ENCODE assay signal across 12 mouse cellular contexts in the genomic region with DNA sequence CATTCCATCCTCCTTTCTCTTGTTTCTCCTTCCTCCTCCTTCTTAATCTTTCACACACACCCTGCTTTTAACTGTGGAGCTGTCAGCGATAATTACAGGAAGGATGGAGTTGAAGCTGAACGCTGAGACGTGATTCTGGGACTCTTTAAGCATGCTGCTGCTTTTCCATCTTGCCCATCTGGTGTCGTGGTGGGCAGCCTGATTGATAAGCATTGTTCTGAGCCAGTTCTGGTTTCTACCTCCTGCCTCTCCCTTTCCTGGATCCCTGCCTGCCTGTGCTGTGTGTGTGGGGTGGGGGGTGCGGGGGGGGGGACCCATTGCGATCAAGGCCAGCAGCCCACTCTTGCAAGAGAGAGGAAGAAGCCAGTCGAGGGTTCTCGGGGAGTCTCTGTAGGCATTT.
DNase-seq lines count a peak whose midpoint lies in the region; ATAC-seq lines count a peak whose summit lies in the region.
"Had no signal": no experiment of that assay in that cellular context is flagged by ENCODE, and none has a peak within 500 bp of the region (broad histone marks: within the 10 kb centered on the region; RNA-seq: fewer than 3 reads in every experiment).

No protein-coding gene starts in this region.

- ATAC-seq in cerebellum, adult (ENCODE audit: insufficient number of reproducible peaks, low FRiP score, low TSS enrichment), result no peak
- ATAC-seq: activated CD4-positive, CD25-positive, alpha-beta regulatory T cell, adult 4 months had no signal

- DNase-seq in cerebellum, postnatal 10 days, result peak; percentile 73 to 82
- DNase-seq in layer of hippocampus, adult 11-12 months (ENCODE audit: low spot score), result peak; percentile 58
- DNase-seq in layer of hippocampus, postnatal 25 days (ENCODE audit: extremely low spot score in 1 of 2, low spot score in 1 of 2), result no peak
- DNase-seq in brain, embryonic 18.5 days (ENCODE audit: low read depth, low spot score), result peak; percentile 40
- peak; percentile 87 for DNase-seq in layer of hippocampus, adult 9-11 months
- no peak for DNase-seq in lung, adult 18-20 months
- no peak for DNase-seq in embryo, embryonic 10.5 days (ENCODE audit: low spot score)
- DNase-seq: cerebellum, adult 2 months; gastrocnemius, postnatal 25 days; kidney, adult 9 months had no signal

Comparison
In these comparisons a context has a peak if more than half of its experiments do, and no peak if none do; other contexts are left out.
1. DNase-seq: peak in cerebellum, postnatal 10 days (2 of 2), layer of hippocampus, adult 11-12 months (single experiment), brain, embryonic 18.5 days (single experiment) and layer of hippocampus, adult 9-11 months (single experiment); none in layer of hippocampus, postnatal 25 days (0 of 2), lung, adult 18-20 months (0 of 2) and embryo, embryonic 10.5 days (single experiment).